Mouse (Mus musculus): ENCODE data around the gene Gtf2h3.
"Not testable (repeated sequence)": the region's sequence is repeated elsewhere in the genome, so short reads cannot be mapped to it uniquely, and the experiment has no call there.

The Gtf2h3 gene

DNA sequence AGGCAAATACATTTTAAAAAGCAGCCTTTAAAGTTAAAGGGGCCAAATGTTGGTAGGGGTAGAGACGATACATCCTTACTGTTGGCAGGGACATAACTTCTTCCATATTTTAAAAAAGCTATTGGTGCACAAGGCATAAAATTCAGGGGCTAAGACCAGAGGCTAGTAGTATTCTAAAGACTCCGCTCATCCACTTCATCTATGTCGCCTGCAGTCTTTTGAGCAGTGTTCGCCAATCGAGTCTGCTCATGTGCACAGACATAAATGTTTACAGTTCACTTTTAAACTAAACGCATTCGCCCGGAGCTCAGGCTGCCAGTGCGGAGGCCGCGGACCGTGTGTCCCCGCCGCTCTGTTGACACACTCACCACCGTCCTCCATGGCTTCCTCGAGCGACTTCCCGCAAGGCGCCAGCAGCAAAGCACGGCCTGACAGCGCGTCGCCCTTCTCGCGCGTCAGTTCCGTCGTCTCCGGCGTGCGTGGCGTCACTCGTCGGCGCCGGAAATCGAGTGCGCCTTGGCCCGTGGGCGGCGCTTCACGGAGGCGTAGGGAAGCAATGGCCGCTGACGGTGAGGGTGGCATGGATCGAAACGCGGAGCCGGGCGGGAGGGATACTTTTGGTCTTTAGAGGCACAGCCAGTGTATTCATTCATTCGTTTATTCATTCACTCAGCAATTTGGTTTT, at the start of gene Gtf2h3, which contains the start of gene Eif2b1:
TSS of gene Gtf2h3 (plus strand) at position 508 of the 685 bp plus-strand sequence.
TSS of gene Eif2b1 (minus strand) at position 499 of the 685 bp plus-strand sequence.
- peak; percentile 88 for DNase-seq (ENCODE audit: low read depth, low spot score)

DNA sequence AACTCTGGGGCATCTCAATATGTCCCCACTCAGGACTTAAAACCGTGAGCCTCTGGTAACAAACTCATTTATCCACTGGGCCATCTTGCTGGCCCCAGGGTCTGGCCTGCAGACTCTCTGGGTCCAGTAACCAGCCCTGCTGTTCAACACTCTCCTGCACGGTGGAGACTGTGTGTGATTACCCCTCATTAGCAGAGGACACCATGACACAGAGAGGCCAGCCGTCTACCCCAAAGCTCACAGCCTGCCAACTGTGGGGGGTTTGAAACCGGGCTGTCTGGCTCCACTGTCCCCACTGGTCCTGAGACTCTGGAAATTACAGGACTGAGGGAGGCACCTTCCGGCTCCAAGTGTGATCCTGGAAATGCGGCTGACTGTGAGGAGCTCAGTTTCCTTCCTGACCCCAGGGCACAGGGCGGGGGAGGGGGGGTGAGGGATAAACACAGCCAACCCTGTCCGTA, 49.7 kb upstream of the Gtf2h3 start:
- DNase-seq (ENCODE audit: low read depth, low spot score), result no peak

DNA sequence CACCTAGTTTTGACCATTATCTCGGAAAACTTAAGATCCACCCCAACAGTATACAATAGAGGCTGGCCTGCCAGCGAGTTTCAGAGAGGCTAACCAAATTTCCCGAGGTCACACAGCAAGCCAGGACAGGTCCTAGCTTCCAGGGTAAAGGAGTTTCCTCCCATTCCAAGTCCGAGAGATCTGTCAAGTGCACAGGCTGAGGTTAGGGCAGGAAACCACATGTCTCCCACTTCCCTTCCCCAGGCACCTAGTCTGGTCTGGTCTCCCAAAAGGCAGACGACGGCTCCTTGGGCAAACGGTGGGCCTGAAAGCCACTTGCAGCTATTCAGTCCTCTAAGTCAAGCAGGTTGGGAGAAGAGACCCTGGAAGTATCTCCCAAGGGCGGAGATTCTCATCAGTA, 49.2 kb upstream of the Gtf2h3 start:
- no peak for DNase-seq (ENCODE audit: low read depth, low spot score)

DNA sequence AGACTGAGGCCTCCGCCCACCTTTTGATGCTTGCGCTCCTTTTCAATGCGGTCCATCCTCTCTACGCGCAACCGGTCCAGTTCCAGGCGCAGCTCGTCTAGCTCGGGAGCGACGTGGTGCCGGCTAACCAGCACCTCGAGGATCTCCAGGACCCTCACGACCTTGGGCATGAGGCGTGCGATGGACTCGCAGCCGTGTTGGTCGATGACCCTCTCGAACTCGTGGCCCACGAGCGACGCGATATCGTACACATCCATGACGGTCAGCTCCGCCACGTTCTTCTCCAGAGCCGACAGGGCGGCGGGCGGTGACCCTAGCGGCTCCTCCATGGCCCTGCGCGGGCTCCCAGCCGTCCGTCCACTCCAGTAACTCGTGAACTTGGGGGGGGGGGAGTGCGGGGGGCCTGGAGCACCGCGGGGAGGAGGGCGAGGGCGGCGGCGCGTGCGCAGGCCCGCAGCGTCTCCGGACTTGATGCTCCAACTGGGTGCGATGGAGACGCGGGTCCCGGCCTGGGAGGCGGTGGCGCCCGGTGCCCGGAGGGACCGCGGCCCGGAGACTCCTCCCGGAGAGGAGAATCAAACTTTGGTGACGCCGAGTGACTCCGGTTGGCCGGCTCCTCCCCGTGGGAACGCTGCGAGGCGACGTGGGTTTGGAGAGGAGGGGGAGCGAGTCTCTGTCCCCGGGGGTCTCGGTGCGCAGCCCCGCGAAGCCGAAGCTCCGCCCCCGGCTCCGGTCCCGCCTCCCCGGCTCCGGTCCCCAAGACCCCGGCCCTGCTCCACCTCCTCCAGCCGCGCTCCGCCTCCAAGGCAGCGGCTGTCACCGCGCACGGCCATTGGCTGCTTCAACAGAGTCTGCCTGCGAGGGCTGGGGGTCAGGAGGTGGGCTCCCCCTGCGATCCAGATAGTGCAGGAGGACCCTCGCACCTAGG, 48.0 kb upstream of the Gtf2h3 start, which contains the start of gene Rilpl1:
TSS of gene Rilpl1 (minus strand) at position 737 of the 928 bp plus-strand sequence.
- no peak for DNase-seq (ENCODE audit: low read depth, low spot score)

DNA sequence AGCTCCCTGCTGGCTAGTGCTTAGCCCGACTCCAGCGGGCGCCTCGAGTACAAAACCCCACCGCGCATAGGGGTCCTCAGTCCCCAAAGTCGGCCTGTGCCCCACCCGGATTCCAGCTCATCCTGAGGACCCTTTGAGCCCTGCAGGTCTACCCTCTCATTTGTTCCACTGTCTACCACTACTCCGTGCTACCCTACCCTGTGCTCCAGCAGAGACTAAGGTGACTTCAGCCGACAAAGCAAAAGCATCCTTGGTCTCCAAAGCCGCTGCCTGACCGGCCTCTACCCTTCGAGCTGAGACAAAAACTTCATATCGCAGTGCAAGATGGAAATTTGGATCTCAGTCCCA, 47.4 kb upstream of the Gtf2h3 start:
- DNase-seq (ENCODE audit: low read depth, low spot score), result no peak

DNA sequence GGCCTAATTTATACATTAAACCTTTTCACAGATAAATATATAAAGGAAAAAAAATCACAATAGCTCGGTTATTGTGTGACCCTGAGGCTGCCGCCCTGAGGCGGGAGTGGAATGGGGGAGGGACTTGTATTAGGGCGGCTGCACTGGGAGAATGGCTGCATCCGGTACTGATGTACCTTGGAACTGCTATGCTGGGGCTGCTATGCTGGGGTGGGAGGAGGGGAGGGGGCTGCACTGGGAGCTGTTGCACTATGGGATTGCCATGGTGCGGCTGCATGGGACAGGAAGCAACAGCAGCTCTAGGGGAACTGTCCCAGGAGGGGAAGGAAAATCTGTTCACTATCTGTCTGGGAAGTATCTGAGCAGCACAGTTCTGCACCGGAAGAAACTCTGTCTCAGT, 46.5 kb upstream of the Gtf2h3 start:
- DNase-seq (ENCODE audit: low read depth, low spot score), result no peak

DNA sequence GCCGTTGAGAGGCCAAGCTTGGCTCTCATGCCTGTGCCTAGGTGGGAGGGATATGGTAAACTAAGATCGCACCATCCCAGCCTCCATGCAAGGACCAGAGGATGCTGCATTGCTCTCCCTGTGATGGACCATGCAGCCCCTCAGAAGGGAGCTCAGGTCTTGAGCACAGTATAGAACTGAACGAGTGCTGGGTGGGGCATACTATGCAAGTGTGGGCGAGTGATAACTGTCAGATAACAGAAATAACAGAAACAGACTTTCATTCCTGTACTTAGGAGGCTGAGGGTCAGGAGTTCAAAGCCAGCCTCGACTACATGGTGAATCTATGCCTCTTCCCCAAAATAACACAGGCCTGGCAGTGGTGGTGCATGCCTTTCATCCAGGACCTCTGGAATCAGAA, 43.9 kb upstream of the Gtf2h3 start:
- DNase-seq (ENCODE audit: low read depth, low spot score), result no peak

DNA sequence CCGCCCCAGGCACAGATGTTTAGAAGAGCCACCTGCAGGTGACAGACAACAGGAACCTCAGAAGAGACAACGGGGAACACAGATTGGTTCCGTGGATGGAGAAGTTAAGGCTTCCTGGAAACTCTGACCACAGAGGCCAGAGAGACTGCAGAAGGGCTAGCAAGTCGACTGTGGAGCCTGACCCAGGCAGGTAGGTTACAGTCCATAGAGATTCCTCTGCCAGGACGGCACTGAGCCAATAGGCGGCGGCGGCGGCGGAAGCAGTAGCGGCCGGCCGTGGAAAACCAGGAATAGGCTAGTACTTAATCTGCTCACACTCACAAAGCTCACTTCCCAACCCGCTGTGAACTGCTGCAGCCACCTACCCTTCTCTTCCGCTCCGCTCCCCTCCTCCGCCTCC, 42.2 kb upstream of the Gtf2h3 start:
- DNase-seq (ENCODE audit: low read depth, low spot score), result no peak

DNA sequence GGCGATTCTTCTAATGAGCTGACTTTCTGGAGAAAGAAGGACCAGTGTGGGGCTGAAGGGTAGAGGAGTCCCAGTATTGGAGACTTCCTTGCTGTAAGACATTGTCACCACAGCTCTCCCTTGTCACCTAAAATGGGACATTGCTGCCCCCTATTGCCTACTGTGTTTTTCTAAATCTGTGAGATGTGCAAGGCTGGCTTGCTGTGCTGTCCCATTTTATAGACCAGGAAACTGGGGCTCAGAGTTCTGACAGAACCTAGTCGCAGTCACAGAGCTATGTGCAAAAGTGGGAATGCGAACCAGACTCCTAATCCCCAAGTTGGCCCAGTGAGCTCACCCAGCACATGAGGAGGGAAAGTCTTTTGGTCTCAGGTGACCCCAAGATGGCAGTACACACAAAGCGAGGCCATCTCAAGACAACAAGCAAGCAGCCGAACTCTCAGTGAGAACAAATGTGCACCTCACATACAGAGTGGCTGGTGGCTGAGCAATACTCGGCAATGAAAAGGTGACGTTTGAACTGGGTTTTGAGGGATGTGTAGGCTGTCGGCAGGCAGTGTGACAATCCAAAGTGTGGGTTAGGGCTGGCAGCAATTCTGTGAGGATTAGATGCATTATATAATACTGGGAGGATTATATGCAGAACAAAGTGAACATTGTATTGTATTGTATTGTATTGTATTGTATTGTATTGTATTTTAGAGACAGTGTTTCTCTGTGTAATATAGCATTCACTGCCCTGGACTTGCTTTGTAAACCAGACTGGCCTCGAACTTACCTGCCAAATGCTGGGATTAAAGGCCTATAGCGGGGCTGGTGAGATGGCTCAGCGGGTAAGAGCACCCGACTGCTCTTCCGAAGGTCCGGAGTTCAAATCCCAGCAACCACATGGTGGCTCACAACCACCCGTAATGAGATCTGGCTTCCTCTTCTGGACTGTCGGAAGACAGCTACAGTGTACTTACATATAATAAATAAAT, 39.8 kb upstream of the Gtf2h3 start:
- no peak for DNase-seq (ENCODE audit: low read depth, low spot score)

DNA sequence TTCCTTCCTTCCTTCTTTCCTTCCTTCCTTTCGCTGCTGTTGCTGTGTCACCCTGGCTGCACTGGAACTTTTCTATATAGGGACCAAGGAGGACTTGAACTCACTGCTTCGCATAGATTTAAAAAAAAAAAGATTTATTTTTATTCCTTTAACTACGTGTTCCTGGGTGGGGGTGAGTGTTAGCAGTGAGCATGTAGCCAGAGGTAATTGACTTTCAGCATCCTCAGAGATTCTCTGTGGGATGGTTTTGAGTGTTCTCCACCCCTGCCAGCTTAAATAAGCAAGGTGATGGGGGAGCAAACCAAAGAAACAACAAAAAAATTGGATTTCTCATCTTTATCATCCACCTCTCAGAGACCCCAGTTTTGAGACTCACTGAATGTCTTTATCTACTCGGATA, 39.0 kb upstream of the Gtf2h3 start:
- DNase-seq (ENCODE audit: low read depth, low spot score), result no peak

DNA sequence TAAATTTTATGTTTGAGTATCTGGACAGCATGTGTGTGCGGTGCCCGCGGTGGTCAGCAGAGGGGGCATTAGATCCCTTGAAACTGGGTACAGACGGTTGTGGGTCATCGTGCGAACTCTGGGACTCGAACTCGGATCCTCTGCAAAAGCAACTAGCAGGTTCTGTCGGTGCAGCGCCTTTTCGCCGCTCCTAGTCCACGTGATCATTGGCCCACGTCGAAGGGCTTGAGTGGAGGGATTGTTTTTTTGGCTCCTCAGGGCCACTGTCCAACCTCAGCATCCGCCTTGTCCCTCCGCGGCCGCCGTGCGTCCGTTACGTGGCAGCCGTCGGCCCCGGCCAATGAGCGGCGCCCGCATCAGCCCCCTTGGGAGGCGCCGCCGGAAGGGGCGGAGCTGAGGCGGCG, 38.6 kb upstream of the Gtf2h3 start, which contains the start of gene Tmed2:
TSS of gene Tmed2 (plus strand) at position 313 of the 404 bp plus-strand sequence.
- peak; percentile 92 for DNase-seq (ENCODE audit: low read depth, low spot score)

DNA sequence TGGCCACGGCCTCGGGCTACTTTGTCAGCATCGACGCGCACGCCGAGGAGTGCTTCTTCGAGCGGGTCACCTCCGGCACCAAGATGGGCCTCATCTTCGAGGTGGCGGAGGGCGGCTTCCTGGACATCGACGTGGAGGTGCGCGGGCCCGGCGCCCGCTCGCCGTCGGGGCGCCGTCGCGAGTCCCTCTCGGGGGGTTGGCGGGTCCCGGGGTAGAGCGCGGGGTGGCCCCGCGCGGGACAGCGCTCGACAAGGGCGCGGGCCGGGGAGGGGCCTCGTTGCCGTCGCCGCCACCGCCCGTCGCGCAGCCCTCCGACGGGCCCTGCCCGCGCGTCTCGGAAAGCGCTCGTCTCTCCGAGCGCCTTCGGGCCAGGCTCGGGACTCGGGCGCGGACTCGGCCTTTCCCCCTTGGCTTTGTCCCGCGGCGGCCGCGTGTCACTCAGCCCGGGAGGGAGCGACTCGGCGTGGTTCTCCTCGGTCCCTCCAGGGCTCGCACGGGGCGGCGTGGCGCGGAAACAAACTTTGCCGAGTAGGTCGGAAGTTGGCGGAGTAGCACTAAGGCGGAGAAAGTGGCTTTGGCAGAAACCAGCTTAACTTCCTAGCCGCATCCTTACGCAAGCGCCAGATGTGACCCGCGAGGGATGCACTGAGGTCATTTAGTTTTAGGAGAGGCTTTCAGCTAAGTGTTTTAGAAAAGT, 37.9 kb upstream of the Gtf2h3 start:
- DNase-seq (ENCODE audit: low read depth, low spot score), result no peak

DNA sequence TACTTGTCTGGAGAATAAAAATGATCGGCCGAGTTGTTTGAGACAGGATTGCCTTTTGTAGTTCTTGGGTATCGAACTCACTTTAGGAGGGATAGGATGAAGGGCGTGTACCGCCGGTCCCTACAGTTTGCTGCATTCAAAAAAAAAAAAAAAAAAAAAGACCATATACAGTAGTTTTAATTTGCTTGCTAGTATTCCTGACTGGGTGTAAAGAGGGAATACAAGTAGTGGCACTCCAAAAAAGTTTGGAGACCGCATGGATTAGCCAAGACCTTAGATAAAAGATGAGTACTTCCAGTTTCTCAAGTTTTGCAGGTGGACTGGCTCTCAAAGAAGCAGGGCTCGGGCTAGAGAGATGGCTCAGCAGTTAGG, 37.4 kb upstream of the Gtf2h3 start:
- no peak for DNase-seq (ENCODE audit: low read depth, low spot score)

DNA sequence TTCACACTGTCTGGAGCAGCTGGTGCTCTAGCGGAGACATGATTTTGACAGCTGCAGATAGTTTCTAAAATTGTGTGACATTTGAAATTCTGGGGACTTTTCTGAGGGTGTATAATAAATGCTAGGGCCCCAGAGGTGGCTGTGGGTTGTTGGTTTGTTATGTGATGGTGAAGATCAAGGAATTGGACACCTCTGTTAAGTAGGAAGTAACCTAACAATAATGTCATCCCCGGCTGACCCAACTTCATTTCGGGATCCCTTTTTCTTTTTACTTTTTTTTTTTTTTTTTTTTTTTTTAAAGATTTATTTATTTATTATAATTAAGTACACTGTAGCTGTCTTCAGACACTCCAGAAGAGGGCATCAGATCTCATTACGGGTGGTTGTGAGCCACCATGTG, 28.2 kb upstream of the Gtf2h3 start:
- DNase-seq (ENCODE audit: low read depth, low spot score), result not testable (repeated sequence)

DNA sequence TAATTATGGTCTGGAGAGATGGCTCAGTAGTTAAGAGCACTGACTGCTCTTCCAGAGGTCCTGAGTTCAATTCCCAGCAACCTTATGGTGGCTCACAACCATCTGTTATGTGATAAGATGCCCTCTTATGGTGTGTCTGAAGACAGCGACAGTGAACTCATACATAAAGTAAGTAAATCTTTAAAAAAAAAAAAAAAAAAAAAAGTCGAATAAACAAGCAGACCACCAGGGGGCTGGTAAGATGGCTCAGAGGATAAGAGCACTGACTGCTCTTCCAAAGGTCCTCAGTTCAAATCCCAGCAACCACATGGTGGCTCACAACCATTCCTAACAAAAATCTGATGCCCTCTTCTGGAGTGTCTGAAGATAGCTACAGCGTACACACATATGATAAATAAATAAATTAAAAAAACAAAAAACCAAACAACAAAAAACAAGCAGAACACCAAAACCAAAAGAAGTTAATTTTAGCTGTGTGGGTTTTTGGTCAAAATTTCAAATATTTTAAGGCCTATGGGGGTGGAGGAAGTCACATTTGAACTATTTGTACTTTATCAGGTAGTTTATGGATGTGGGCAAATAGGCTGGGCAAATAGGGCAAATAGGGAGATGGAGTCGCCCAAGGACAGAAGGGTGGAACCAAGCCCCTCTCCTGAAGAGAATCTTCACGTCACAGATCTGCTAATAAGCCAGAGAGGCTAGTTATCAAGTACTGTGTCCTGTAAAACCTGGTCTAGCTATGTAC, 27.4 kb upstream of the Gtf2h3 start:
- not testable (repeated sequence) for DNase-seq (ENCODE audit: low read depth, low spot score)

DNA sequence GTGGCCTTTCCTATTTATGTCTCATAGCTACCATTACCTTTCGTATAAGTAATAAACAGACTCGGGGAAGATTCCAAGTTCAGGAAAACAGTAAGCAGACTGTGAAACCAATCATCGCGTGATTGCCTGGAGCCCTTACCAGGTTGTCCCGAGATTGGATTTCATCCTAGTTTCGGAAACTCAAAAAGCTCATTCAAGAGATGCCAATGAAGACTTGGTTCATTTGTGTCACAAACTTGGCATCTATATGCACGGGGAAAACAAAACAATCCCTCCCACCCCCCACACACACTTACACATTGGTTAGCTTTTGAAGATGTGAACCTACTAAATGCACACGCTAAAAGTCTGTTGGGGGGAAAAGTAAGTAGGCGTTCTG, 26.9 kb upstream of the Gtf2h3 start:
- DNase-seq (ENCODE audit: low read depth, low spot score), result no peak

DNA sequence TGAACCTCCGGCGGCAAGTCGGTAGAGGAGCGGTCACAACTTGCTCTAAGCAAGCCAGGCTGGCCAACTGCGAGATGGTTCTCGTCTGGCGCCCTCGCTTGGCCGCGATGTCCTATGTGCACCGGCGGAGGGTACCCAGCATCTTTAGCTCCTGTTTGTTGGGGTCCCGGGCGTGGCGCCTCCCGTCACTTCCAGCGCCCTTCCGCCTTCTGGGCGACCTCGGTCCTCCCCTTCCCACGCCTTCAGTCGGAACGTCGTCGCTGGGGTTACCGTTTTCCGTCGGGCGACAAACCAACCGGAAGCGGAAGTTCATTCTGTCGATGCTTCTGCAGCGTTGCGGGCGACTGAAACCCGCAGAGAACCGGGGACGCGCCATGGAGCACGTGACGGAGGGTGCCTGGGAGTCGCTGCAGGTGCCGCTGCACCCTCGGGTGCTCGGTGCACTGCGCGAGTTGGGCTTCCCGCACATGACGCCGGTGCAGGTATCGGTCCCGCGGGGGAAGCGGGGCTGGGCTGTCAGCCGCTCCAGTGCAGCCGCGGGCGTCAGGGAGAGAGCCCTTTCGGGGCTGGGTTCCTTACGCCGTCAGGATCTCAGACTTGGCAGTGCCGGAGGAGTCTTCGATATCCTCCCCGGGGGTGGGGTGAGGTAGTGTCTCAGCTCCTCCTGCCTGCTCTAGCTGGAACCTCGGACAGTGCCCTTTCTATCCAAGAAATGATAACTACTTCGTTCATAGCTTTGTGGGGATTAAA, 26.2 kb upstream of the Gtf2h3 start, which contains the start of gene Ddx55:
TSS of gene Ddx55 (plus strand) at position 307 of the 750 bp plus-strand sequence.
- peak; percentile 76 for DNase-seq (ENCODE audit: low read depth, low spot score)

DNA sequence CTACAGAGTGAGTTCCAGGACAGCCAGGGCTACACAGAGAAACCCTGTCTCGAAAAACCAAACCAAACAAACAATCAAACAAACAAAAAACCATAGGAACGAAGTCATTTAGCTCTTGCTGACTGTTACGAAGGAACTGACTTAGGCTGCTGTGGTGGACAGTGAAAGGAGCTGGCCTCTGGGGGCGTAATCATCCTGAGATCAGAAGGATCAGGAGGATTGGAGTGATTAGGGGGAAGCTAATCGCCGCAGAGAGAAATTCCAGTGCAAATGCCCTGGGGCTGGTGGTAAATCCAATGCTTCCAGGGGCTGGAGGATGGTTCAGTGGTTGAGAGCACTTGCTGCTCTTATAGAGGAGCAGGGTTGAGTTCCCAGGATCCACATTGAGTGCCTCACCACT, 25.3 kb upstream of the Gtf2h3 start:
- no peak for DNase-seq (ENCODE audit: low read depth, low spot score)

DNA sequence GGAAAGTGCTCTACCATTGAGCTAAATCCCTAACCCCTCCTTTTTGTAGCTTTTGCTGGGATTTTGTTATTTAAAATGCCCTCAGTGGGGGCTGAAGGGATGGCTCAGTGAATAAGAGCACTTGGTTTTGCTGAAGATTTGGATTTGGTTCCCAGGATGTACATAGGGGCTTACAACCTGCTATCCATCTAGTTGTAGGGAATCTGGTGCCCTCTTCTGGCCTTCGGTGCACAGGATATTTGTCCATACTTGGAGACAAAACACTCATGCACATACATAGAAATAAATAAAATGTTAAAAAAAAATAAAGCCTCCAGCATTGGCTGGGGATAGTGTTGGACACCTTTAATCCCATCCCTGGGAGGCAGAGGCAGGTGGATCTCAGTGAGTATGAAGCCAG, 23.8 kb upstream of the Gtf2h3 start:
- DNase-seq (ENCODE audit: low read depth, low spot score), result no peak
